Mouse (Mus musculus): ENCODE results near the gene Foxo4. TPM values are rescaled to one million over a fixed set of nuclear protein-coding genes. Genes with fewer than 3 reads are reported as not detected.

Foxo4 gene
- total RNA-seq, 2 experiments from 2014 or later = 23.3 to 25.3 TPM

- DNase-seq (ENCODE audit: low spot score in 2 of 2) = no peak
These were observed 34.7 kb downstream of the Foxo4 start for GRCm38 (mm10) chrX:101289037-101289436.

DNA sequence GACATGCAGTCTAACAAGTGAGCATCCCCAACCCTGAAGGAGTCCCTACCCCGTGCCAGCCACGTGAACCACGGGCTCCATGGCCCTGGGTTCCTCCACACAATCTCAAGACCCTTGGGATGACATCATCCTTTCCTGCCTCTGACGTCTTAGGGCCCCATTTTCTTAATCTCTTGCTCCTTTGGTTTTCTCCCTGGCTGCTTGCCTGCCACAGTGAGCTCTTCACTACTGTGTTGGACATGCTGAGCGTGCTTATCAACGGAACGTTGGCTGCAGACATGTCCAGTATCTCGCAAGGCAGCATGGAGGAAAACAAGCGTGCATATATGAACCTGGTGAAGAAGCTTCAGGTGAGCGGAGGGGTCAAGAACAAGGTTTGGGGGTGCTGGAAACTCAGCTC lies 35.8 kb downstream of the Foxo4 start:
- no peak for DNase-seq (ENCODE audit: low spot score in 2 of 2)

GRCm38 (mm10) chrX:101299055-101299454 lies 44.7 kb downstream of the Foxo4 start, which contains the start of gene Nlgn3:
TSS of gene Nlgn3 (plus strand) at chrX:101299168.
- DNase-seq (ENCODE audit: low spot score in 2 of 2) = peak in 1 of 2 experiments; percentile 52

- no peak for DNase-seq (ENCODE audit: low spot score in 2 of 2)
These were observed 45.4 kb downstream of the Foxo4 start for GRCm38 (mm10) chrX:101299473-101300426.

DNA sequence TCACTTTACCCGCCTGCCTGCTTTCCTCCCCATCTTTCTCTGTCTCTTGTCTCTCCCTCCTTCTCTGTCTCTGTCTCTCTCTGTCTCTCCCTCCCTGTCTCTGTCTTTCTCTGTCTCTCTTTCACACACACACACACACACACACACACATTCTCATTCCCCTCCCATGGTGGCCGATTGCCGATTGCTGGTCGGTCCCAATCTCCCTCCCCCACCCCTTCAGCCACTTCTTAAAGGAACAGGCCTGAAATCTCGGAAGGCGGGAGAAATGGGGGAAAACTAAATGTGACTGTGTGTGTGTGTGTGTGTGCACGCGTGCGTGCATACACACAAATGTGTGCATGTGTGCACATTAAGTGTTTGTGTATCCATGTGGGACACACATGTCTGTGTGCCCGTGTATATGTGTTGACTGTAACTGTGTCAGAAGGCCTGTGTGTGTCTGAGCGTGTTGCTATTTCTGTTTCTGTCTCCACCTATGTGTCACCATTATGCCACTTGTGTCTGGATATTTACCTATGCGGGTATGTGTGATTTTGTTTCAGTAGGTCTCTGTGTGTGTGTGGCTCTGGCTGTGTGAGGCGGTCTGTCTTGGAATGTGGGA lies 46.2 kb downstream of the Foxo4 start:
- no peak for DNase-seq (ENCODE audit: low spot score in 2 of 2)

- DNase-seq (ENCODE audit: low spot score in 2 of 2) = no peak
These were observed 47.3 kb downstream of the Foxo4 start for GRCm38 (mm10) chrX:101301654-101302053.

DNA sequence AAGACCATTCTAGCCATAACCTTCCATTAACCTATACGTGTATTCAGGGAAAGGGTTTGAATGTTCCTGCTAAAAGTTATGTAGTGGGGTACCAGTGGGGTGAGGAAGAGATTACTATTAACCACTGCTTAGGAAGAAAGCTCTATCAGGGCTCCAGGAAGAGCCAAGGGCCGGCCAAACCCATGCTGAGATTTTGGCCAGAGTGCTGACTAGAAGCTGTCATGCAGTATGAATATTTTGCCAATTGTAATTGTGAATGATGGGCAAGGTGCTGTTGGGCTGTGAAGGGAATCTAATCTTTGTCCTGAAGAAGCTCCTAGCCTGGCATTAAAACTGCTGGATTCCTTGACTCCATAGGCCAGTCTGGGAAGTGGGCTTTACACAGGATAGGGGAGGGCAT lies 50.3 kb downstream of the Foxo4 start:
- no peak for DNase-seq (ENCODE audit: low spot score in 2 of 2)

DNA sequence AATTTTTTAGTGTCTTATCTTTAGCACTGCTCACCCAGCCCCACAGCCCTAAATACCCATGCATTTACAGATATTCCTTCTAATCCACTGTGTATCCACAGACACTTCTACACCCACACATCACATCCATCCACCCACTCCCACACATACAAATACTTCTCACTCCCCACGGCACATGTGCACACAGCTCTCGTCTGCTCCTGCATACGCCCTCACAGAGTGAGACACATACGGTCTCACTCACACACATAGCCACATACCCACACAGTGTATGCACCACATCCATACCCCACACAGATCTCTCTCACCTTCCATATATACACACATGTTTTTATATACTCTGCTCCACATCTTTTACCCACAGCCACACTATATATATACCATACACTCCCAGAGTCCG lies 55.0 kb downstream of the Foxo4 start:
- peak in 1 of 2 experiments; percentile 50 for DNase-seq (ENCODE audit: low spot score in 2 of 2)

Other genes starting within 250 kb of the Foxo4 start
- gene Tex11, start 194.9 kb upstream of the Foxo4 start, total RNA-seq (2021) = under 1 TPM; 0.13 to 0.17 TPM
- 1 to 10 TPM; 5.6 to 6.9 TPM for gene Slc7a3, start 168.5 kb upstream of the Foxo4 start, total RNA-seq (2021)
- 10 to 100 TPM; 91.6 to 93.0 TPM for gene Snx12, start 32.0 kb upstream of the Foxo4 start, total RNA-seq (2021)
- not detected for gene Gm614, start 9.5 kb downstream of the Foxo4 start, total RNA-seq (2021)
- under 1 TPM; 0.74 to 0.79 TPM for gene Il2rg, start 13.7 kb downstream of the Foxo4 start, total RNA-seq (2021)
- gene Gm20489, start 14.5 kb downstream of the Foxo4 start, total RNA-seq (2021) = not detected
- 10 to 100 TPM; 21.6 to 27.6 TPM for gene Med12, start 19.5 kb downstream of the Foxo4 start, total RNA-seq (2021)
- gene Nlgn3, start 44.6 kb downstream of the Foxo4 start, total RNA-seq (2021) = 100 to 1,000 TPM; 168 to 183 TPM
- 10 to 100 TPM; 13.9 to 14.4 TPM for gene Gjb1, start 121.8 kb downstream of the Foxo4 start, total RNA-seq (2021)
- gene Zmym3, start 166.3 kb downstream of the Foxo4 start, total RNA-seq (2021) = 100 to 1,000 TPM; 159 to 174 TPM
- 100 to 1,000 TPM; 124 to 147 TPM for gene Nono, start 174.8 kb downstream of the Foxo4 start, total RNA-seq (2021)
- gene Itgb1bp2, start 194.6 kb downstream of the Foxo4 start, total RNA-seq (2021) = 1 to 10 TPM in 1 of 2 experiments, not detected in 1; 1.1 TPM

Data from layer of hippocampus, adult 18-20 months (tissue).